Mouse (Mus musculus): ENCODE measurements around the gene Fchsd2.
A peak's percentile ranks its signal among the peaks of the same experiment; 100 is the strongest.

Gene Fchsd2

DNA sequence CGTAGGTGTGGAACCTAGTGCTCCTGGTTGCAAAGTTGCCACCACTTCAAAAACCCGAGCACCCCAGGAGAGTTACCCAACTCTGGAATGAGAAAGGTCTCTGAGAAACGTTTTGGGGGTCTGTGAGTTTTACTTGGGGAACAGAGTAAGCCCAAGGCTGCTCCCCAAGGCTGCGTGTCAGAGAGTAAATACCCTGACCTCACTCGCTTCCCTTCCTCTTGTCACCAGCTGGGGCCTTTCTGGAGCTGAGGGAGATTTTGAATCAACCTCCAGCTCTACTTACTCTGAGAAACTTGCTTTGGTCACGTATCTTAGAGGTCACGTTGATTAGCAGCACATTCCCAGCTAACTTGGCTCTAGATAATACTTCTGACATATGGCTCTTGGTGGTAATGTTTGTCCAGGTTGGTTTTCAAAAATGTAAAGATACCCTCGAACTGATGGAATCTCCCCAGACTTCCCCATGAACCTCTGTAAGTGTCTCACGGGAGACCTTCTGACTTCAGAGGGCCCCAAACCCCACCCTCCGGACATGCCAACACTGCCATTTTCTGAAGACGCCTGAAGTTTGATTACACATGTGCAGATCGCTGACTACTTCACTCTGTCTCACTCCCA is 20.4 kb upstream of the Fchsd2 start:
- no peak for DNase-seq (ENCODE audit: low spot score)

DNA sequence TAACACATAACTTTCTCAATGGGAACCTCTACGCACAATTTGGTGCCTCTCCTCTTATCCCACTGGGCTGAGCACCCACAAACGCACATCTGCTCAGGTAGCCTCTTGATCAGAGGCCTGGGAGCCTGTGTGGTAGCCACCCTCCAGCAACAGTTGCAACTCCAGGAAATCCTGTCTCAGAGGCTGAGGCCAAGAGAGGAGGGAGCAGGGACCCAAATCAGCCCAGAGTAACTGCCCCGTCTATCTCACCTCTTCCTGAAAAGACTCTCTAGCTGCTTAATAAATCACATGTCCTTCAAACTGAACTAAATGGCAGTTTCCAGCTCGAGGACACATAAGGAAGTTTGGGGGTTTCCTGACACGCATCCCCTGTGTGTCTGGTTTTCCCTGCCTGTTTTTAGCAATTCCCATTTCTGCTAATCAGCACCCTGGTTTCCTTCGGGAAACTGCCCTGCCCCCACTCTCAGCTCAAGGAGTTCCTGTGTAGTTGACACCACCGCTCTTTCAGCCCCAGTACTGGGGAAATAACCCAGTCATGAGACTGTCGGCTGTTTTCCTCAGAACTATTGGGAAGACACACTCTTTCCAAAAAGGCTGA is 18.4 kb upstream of the Fchsd2 start:
- no peak for DNase-seq (ENCODE audit: low spot score)

DNA sequence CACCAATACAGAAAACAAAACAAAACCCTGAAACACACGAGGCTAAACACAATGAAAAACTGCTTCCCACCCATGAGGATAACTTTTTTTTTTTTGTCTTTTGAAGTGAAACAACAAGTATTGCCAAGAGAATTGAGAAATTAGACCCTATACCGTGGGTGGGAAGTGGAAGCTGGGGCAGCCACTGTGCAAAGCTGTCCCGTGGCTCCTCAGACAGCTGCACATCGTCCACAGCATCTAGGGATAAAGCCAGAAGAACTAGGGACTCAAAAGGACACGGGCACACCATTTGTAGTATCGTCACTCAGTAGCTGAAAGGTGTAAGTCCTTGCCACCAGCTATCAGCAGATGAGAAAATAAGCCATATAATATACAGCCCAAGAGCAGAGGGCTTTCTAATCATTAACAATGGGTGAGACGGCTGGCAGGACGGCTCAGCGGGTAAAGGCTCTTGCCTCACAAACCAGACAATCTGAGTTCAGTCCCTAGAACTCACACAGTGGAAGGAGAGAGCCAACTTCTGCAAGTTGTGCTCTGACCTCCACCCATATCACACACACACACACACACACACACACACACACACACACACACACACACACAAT is 9.0 kb upstream of the Fchsd2 start:
- no peak for DNase-seq (ENCODE audit: low spot score)

DNA sequence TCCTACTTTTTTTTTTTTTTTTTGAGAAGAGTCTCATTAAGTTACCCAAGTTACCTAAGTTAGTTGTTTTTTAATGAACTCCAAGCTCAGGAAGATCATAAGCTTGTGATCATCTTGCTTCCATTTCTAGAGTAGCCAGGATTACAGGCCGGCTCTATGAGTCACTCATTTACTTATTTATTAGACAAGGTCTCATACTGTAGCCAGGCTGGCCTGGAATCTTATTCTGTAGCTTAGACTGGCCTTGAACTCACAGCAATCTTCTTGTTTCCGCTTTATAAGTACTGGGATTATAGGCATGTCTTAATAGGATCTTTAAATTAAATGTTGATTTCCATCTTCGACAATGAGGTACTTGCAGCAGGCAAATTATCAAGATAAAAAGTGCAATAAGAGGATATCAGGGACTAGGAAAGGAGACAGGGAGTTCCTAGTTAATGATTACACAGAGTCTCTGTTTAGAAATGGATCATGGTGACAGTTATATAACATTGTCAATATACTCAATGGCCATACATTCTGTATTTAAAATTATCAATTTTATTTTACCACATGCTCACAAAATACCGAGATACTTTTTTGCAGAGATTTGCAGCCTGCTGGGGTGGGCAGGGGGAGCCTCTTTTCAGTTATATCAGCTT is 7.7 kb upstream of the Fchsd2 start:
- no peak for DNase-seq (ENCODE audit: low spot score)

DNA sequence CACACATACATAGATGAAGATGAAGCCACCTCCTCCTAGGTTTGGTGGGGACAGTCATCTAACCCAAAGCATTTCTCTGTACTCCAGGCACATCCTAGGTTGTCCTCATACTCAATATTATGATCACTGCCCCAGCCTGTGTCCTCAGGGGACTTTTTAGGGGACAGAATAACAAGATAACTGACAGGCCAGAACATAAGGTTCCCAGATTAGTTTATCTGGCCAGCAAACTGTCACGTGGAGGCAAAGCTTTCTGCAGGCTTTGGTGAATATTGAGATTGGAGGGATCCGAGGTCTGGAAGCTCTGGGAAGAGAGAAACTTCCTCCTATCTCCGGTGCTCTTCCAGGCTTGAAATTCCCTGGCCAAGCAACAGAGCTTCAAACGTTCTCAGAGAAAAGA is 6.9 kb upstream of the Fchsd2 start:
- no peak for DNase-seq (ENCODE audit: low spot score)

DNA sequence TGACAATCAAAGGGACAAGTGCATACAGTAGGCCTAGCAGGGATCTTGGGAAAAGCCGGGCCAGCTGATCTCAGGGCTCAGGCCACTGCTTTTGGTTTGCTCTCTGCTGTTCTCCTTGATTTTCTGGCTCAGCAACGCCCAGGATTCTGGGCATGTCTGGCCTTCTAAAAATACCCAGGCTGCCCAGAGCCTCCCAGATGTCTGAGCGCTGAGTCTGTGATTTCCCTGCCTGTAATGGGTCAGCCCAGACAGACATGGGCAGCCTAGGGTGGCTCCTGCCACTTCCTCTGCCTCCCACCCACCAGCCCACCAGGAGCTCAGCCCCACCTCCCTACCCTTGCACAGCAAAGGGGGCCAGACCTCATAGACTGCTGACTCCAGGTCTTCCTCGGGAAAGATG is 4.0 kb upstream of the Fchsd2 start:
- DNase-seq (ENCODE audit: low spot score): no peak

DNA sequence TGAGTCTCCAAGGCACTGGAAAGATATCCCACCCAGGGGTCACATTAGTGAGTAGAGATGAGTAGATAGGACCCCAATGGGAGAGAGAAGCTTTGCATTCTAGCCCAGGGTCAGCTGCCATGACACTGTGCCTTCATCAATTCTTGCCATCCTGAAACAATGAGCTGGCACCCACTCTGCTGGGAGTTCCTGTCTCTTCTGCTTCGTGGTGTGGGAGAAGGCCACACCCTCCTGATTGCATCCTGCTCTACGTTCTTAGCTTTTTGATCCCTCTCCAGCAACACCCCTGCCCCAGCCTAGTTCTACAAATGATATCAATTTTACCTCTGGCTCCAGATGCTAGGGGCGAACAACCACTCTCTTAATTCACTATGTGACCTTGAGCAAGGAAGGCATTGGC is 3.4 kb upstream of the Fchsd2 start:
- DNase-seq (ENCODE audit: low spot score): no peak

DNA sequence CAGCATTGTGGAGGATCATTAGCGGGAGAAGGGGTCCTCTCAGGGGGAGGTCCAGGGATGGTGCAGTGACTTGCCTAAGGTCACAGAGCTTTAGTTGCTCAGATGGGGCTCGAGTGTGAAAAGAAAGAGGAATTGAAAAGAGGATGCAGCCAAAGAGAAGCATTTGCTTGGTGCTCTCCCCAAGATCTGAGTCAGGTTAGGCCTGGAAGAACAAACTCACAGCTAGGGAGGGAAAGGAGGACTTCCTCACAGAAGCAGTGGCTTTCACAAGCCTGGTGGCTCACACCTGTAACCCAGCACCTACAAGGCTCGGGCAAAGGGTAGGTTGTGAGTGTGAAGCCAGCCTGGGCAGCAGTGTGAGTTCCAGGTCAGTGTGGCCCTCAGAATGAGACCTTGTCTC is 568 bp downstream of the Fchsd2 start:
- no peak for DNase-seq (ENCODE audit: low spot score)

DNA sequence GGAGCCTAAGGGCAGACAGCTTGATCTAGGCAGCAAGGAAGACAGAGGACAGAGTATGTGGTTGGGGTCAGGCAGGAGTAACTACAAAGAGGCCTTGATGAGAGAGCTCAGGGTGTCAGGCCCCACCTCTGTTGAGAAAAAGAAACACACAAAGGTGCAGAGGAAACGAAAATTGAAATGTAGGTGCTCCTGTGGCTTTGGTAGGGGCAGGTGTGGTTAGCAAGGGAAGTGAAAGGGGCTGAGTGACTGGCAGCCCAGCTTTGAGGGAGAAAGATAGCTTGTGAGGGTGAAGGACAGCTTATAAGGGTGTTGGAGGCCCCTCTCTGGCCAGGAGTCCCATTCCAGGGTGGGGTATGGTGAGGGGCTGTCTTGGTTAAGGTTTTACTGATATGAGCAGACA is 2.1 kb downstream of the Fchsd2 start:
- no peak for DNase-seq (ENCODE audit: low spot score)

DNA sequence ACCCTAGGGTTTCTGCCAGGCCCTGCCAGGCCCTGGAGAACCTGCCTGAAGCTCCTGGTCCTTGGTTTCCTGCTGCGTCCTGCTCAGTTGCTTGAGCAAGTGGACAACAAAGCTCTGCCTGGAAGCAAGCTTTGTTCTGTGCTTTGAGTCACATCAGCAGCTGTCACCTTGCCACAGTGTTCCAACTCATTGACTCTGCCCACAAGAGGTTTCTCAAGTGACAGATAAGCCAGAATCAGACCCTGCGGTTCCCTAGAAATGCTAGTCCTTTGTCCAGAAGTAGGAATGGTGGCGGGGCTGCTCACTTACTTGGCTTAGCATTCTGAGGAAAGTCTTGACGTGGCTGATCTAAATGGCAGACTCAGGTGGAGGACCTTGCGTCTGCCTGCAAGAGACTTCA is 2.9 kb downstream of the Fchsd2 start:
- peak; percentile 27 for DNase-seq (ENCODE audit: low spot score)

DNA sequence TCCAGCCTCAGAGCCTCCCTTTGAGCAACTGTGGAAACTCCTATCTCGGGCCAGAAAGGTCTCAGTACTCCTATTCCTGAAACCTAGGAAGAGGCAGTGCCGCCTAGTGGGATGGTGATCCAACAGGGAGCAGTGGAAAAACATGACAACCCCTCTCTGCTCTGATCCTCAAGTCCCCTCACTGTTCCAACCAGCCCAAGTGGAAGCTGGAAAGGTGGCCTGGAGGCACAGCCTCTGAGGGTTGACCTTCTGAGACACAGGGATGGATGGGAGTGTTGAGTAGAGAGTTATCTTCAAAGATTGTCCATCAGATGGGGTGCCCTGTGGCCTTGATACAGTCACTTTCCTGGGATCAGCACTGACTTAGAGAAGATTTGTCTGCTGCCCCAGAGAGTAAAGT is 3.9 kb downstream of the Fchsd2 start:
- DNase-seq (ENCODE audit: low spot score): no peak

DNA sequence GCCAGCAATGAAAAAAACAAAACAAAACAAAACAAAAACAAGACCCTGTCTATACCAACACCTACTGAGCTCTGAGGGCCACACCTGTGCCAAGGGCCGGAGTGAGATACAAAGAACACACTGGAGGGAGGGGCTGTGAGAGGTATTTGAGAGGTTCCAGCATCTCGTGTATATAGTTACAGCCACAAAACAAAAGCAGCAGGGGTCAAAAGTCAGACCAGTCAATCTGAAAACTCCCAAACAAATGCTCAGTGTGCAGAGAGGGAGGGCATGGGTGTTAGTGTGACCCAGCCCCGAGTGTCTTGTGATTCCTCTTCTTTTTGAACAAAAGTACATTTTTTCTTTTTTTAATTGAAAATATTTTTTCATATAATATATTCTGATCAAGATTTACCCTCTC is 4.4 kb downstream of the Fchsd2 start:
- no peak for DNase-seq (ENCODE audit: low spot score)

DNA sequence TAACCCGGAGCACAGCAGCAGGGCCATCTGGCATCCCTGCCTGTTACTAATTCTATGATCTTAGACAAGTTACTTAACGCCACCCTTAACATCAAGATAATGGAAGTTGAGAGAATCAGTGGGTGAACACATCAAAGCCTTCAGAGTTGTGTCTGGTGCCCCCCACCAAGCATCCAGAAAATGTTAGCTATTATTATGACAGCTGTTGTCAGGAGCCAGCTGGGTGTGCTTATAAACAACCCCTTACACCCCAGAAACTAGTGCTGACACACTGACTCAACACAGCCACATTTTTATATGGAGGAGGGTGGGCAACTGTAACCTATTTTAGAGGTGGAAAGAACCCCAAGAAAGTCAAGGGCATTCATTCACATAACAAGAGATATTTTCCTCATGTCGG is 7.3 kb downstream of the Fchsd2 start:
- peak; percentile 3 for DNase-seq (ENCODE audit: low spot score)

DNA sequence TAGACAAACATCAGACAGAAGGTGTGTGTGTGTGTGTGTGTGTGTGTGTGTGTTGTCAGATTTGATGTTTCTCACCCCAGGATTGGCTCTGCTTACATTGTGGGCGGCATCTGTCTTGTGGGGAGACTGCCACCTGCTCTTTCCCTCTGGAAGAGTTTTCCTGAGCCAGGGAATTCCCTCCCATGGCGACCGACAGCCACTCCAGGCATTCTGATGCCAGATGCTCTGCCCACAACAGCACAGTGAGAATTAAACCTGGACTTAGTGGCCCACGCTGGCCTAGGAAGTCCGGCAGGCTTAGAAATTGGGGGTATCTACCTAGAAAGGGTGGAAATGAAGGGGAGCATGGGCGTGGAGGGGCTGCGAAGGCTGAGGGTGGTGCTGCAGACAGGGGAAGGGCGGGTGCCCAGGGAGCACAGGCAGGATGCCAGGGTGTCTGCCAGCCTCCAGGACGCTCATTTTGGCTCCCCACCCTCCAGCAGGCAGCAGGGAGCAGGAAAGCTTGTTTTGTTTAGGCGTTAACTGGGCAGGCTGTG is 8.6 kb downstream of the Fchsd2 start:
- no peak for DNase-seq (ENCODE audit: low spot score)

DNA sequence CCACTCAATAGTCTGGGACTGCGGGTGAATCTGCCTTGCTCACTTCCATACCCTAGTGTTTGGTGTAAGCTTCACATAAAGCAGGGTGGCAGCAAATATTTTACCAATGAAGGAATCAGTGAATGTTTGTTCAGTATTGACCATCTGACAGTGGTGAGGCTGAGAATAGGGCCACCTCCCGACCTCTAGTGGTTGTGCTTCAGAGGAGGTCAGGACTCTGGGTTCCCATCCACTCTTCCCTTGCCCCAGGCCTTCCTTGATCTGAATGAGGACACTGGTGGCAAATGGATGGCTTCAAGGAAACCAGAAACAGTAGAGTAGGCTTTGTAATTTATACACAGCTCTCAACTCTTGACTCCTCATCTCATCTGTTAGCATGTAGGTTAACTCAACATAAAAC is 14.0 kb downstream of the Fchsd2 start:
- no peak for DNase-seq (ENCODE audit: low spot score)

DNA sequence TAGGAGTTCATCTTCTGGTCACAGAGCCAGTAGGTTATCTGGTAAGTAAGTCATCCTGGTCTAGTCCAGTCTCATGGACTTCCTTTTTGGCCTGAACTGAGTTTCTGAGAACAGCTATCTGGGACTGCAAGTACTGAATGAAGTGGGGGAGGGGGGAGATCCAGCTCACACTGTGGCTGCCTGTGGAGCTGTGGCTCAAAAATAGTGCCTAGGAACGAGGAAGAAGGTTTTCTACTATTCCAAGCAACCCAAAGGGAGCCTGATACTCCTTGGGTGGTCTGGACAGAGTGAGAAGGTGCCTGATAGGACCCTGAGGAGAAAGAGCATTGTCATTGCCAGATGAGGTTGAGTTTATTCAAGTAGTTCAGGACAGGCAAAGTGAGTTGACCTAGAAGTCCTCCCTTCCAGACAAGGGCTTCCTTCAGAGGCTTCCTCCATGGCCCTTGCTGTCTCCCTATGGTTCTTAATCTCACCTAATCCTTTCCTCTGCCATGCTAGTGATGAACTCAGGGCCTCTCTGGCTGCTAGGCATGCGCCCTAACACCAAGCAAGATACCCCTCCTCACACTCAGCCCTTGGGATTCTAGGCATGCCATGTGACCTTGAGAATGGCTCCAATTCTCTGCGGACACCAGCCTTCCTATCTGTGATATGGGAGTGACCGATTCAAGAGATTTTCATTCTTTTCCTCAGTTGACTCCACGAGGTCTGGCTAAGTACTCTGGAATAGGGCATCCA is 14.6 kb downstream of the Fchsd2 start:
- DNase-seq (ENCODE audit: low spot score): peak; percentile 45

DNA sequence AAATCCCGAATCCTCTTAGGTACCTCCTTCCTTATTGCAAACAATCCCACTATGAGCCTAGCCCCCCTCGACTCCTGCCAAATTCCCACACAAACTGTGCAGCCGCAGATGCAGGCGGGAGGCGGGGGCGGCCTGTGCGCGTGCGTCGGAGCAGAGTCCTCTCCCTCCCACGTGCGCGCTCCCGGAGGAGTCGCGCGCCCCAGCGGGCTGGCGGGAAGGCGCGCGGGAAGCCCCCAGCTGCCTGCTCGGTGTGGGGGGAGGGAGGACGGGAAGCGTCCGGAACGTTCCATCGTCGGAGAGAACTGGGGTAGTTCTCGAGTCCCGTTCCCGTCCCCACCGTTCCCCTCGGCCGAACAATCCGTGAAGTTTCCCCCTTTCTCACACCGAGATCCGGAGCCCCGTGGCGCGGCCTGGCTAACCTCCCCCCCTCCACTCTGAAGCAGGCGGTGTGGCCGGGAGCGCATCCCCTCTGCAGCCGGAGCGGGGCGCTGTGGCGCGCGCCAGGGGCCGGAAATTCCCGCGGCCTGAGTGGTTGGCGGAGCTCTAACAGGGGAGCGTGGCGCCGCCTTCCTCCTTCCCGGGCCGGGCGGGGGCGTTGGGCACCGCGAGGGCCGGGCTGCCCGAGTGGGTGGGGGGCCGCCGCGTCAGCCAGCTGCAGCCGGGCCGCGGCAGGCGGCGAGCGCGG is 15.4 kb downstream of the Fchsd2 start:
- DNase-seq (ENCODE audit: low spot score): peak; percentile 99

DNA sequence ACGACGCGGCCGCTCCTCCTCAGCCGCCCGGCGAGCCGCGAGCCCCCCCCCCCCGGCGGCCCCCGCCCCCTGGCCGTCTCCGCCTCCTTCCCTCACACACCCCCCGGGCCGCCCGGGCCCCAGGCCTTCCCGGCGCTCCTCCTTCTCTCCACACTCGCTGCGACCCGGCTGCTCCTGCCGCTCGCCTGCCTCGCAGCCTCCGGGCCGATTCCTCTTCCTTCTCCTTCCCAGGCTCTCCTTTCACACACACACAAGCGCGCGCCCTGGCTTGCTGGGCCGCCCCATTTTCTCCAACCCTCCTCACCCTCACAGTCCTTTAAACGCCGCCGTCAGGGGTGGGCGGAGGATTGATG is 16.0 kb downstream of the Fchsd2 start:
- DNase-seq (ENCODE audit: low spot score): peak; percentile 81

DNA sequence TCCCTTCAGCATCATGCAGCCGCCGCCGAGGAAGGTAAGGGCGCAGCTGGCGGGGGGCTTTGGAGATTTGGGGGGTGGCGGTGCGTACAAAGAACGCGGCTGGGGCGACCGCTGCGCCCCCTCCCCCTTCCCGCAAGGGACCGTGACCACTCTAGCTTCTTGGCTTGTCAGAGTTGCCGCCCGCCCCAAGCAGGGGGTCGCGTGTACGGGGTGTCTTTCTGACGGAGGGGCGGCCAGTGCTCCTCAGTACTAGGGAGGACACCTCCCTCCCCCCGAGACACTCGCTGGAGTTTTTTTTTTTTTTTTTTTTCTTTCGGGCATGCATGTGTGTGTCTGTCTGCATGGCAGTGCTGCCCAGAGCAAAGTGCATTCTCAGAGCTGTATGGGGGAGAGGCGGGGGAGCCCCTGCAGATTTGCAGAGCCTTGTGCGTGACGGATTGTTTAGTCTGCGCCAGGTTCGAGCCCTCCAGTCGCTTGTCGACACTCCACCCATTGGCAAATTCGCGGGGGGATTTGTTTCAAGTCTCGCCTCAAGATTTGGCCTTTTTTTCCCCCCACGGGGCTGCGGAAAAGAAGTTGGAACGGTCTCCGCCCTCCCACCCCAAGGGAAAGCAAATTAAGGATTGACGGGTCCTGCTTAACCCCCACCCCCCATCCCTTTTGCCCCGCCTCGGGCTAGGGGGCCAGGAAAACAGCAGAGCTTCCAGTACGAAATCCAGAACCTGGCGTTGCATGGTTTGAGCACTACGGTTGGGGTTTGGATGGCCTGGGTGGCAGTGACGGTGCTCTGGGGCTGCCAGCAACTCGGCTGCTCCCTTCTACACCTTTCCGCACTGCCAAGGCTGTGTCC is 16.6 kb downstream of the Fchsd2 start:
- DNase-seq (ENCODE audit: low spot score): peak; percentile 56

DNA sequence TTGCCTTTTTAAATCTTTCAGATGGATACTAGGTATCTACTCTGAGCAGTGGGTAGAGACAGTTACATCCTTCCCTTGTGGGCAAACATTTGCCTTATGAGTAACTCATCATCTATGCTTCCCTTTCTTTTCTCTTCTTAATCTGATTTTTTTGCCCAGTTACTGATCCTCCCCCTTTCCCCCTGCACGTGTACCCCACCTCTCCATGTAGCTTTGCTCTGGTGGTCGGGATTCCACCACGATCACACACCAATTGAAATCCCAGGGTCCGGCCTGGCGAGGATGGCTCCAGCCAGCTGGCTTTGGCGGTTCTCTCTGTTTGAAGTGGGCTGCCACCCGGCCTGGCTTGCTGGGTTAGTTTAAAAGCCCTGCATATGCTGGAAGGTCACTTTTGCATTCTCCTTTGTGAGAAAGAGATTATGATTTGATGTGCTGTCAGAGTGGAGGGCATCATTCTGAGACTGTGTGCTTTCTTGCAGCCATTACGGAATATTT is 17.2 kb downstream of the Fchsd2 start:
- peak; percentile 40 for DNase-seq (ENCODE audit: low spot score)

DNA sequence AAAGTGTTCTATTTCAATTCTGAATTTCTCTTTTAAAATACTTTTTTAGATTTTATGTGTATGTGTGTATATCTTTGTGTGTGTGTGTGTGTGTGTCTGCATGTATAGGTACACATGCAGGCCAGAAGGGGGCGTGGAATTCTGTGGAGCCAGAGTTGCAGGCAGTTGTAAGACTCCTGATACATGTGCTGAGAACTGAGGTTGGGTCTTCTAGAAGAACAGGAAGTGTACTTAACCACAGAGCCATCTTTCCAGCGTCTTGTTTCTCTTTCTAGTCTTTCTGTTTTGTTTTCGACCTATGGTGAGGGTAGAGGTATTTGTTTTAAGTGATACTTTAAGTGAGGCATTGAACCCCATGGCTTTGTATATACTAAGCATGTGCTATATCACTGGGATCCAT is 20.7 kb downstream of the Fchsd2 start:
- DNase-seq (ENCODE audit: low spot score): no peak

Data from retina, embryonic 14.5 days (tissue).